Mouse (Mus musculus) adrenal gland, adult 2 months (tissue): ENCODE results near the gene Tnfrsf22. TPM values are rescaled to one million over a fixed set of nuclear protein-coding genes. Genes with fewer than 3 reads are reported as not detected.

ENCODE experiments used
- polyA plus RNA-seq: library from polyadenylated mRNA; depleted of rRNA; stranded (reverse); fragments of >200 nt; gene quantifications from 2 replicates; pipeline ENCODE4 v1.2.3, GENCODE M21; 2012; rRNA removed
- total RNA-seq, 2 experiments: library from RNA; stranded (reverse); gene quantifications; 2 replicates each; pipeline ENCODE4 v1.2.3; 2021

The Tnfrsf22 gene
- total and polyA plus RNA-seq, 3 experiments = 3.9 to 4.4 (median 3.9) TPM

Other genes with a start within 250 kb of the Tnfrsf22 start
- gene Cdkn1c, start 188.6 kb downstream of the Tnfrsf22 start, total RNA-seq = 100 to 1,000 TPM; 239 to 672 TPM
- gene Cdkn1c, start 188.6 kb downstream of the Tnfrsf22 start, polyA plus RNA-seq = 469 and 597 TPM in 2 replicates
- gene Slc22a18, start 175.9 kb downstream of the Tnfrsf22 start, total RNA-seq = 1 to 10 TPM; 1.5 to 4.1 TPM
- gene Slc22a18, start 175.9 kb downstream of the Tnfrsf22 start, polyA plus RNA-seq = 13.3 and 17.5 TPM in 2 replicates
- under 1 TPM; 0.40 to 0.55 TPM for gene Phlda2, start 146.5 kb downstream of the Tnfrsf22 start, total RNA-seq
- 3.5 and 4.2 TPM in 2 replicates for gene Phlda2, start 146.5 kb downstream of the Tnfrsf22 start, polyA plus RNA-seq
- gene Nap1l4, start 100.6 kb downstream of the Tnfrsf22 start, total RNA-seq = 100 to 1,000 TPM; 149 to 217 TPM
- gene Nap1l4, start 100.6 kb downstream of the Tnfrsf22 start, polyA plus RNA-seq = 35.0 and 40.0 TPM in 2 replicates
- 10 to 100 TPM; 42.9 to 51.3 TPM for gene Cars, start 49.6 kb downstream of the Tnfrsf22 start, total RNA-seq
- gene Cars, start 49.6 kb downstream of the Tnfrsf22 start, polyA plus RNA-seq = 9.4 and 10.5 TPM in 2 replicates
- 1 to 10 TPM in 1 of 2 experiments, under 1 TPM in 1; 0.55 to 1.1 TPM for gene Tnfrsf26, start 20.9 kb downstream of the Tnfrsf22 start, total RNA-seq
- gene Tnfrsf26, start 20.9 kb downstream of the Tnfrsf22 start, polyA plus RNA-seq = 0.17 and 0.29 TPM in 2 replicates
- gene Tnfrsf23, start 36.2 kb upstream of the Tnfrsf22 start, total RNA-seq = 1 to 10 TPM; 3.1 to 4.4 TPM
- 1.3 TPM in 2 replicates for gene Tnfrsf23, start 36.2 kb upstream of the Tnfrsf22 start, polyA plus RNA-seq
- gene Osbpl5, start 107.3 kb upstream of the Tnfrsf22 start, total RNA-seq = 10 to 100 TPM; 25.8 to 47.4 TPM
- gene Osbpl5, start 107.3 kb upstream of the Tnfrsf22 start, polyA plus RNA-seq = 28.1 and 28.2 TPM in 2 replicates
- gene Mrgprg, start 117.3 kb upstream of the Tnfrsf22 start, total RNA-seq = 1 to 10 TPM; 1.1 to 2.9 TPM
- 1.5 and 3.7 TPM in 2 replicates for gene Mrgprg, start 117.3 kb upstream of the Tnfrsf22 start, polyA plus RNA-seq
- gene Mrgpre, start 134.8 kb upstream of the Tnfrsf22 start, total RNA-seq = 1 to 10 TPM; 1.7 to 3.2 TPM
- gene Mrgpre, start 134.8 kb upstream of the Tnfrsf22 start, polyA plus RNA-seq = 2.5 and 3.9 TPM in 2 replicates
- 10 to 100 TPM in 1 of 2 experiments, 1 to 10 TPM in 1; 7.8 to 11.6 TPM for gene Nadsyn1, start 173.2 kb upstream of the Tnfrsf22 start, total RNA-seq
- gene Nadsyn1, start 173.2 kb upstream of the Tnfrsf22 start, polyA plus RNA-seq = 9.0 and 9.1 TPM in 2 replicates
- gene Dhcr7, start 173.5 kb upstream of the Tnfrsf22 start, total RNA-seq = 100 to 1,000 TPM; 689 to 950 TPM
- 917 and 1,241 TPM in 2 replicates for gene Dhcr7, start 173.5 kb upstream of the Tnfrsf22 start, polyA plus RNA-seq
- gene Gm498, start 217.2 kb upstream of the Tnfrsf22 start, total RNA-seq = not detected
- gene Gm498, start 217.2 kb upstream of the Tnfrsf22 start, polyA plus RNA-seq = not detected in 2 replicates